Mouse (Mus musculus) monocyte, adult 5-6 weeks (primary cell): ENCODE data around the gene Grid1. TPM values are rescaled to one million over a fixed set of nuclear protein-coding genes. Genes with fewer than 3 reads are reported as not detected.

Experiments used
- ATAC-seq: fragments of 153-309, 156-312 bp; replicated peaks from 2 replicates; pipeline ENCODE4 v1.8.0; 2017; ENCODE audit warnings: mild to moderate bottlenecking; ENCODE audit not compliant: low TSS enrichment, insufficient number of reproducible peaks, severe bottlenecking, poor library complexity, low FRiP score
- total RNA-seq: library from RNA; stranded (forward); fragments of 200-1000, 200-491, 200-594 nt; gene quantifications from 3 replicates; pipeline ENCODE4 v1.2.3, GENCODE M21; 2017

Gene Grid1
- total RNA-seq, 1 experiment from 2014 or later = not detected

GRCm38 (mm10) chr14:35138069-35138468 lies 318.2 kb downstream of the Grid1 start:
- no peak for ATAC-seq

DNA sequence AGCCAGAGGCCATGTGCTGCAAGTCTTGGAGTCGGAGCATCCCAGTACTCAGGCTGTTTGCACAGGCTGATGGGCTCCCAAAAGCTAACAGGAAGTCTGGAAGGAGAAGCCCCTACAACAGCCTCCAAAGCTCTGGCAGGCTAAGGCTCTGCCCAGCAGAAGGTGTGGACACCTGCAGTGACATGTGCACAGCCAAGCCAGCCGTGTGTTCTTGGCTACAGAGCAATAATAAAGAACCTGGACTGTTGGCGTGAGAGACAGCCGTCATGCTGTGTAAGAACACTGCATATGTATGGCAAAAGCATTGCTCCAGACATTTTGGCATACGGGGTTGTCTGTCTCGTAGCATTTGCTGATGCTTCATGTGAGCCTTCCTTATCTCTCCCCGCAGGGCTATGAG lies 319.9 kb downstream of the Grid1 start:
- no peak for ATAC-seq

- ATAC-seq = no peak
Observed at GRCm38 (mm10) chr14:35152450-35152849, 332.5 kb downstream of the Grid1 start.

DNA sequence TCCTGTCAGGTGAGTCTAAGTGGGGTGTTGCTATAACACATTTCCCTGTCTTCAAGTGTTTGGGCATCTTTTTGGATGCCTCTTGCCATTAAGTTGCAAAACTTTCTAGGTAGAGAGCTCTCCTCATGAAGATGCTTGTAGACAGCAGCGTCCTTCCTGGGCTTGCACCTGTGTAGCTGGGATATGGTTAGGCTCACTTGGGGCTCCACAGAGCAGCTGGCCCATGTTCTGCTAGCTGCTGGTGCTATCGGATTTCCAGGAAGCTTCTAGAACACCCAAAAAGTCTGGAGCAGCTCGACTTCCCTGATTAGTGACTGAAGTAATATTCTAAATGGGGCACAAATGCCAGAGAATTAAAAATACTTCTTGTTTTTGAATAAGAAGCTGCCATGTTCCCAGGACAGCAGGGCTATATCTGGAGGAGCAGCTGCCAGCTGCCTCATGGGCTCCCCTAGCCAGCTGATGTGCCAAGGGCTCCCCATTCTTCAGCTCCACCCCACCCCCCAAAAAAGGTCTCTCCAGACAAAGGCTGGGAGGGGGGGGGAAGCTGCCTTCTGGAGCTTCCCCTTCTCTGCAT lies 333.9 kb downstream of the Grid1 start:
- no peak for ATAC-seq

- ATAC-seq = no peak
Observed at GRCm38 (mm10) chr14:35154364-35154763, 334.5 kb downstream of the Grid1 start.

DNA sequence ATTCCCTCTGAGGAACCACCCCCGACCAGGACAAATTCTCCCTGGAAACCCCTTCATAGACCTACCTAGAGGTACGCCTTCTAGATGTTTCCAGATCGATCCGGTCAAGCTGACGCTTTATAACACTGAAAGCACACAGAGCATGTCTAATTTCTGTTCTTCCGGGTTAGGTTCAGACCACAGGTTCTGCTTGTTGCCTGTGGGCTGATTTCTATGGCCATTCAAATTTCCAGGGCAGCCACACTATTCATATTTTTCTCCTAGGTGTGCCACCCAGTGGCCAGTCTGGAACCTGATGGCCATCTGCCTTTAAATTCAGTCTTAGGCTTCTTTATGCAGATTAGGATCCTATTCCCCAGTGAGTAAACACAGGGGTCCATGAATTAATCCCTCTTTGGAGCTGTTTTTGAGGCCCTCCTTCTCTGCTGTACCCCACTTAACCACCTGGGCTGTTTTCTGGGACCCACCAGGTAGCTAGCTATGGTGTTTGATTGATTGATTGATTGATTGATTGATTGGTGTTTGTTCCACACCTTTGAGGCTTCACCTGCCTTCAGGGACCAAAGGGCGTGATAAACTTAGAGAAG lies 337.3 kb downstream of the Grid1 start:
- no peak for ATAC-seq

- no peak for ATAC-seq
Observed at GRCm38 (mm10) chr14:35159296-35159695, 339.4 kb downstream of the Grid1 start.

GRCm38 (mm10) chr14:35167451-35167850 lies 347.5 kb downstream of the Grid1 start:
- ATAC-seq = no peak

DNA sequence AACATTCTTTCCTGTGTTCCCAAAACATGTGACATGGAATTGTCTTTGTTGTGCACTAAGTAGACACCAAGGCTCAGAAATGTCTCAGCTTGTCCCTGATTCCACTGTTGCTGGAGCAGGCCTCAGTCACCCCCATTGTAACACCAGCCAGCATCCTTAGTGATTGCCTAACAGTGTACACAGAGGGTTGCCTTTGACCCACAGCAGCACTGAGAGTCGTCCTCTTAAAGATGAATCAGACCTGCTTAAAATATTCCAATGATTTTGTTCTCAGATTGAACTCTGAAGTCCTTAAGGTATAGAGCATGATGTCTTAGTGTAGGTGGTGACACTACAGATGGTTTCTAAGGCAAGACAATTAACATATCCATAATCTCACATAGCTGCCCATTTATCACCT lies 354.0 kb downstream of the Grid1 start:
- no peak for ATAC-seq

DNA sequence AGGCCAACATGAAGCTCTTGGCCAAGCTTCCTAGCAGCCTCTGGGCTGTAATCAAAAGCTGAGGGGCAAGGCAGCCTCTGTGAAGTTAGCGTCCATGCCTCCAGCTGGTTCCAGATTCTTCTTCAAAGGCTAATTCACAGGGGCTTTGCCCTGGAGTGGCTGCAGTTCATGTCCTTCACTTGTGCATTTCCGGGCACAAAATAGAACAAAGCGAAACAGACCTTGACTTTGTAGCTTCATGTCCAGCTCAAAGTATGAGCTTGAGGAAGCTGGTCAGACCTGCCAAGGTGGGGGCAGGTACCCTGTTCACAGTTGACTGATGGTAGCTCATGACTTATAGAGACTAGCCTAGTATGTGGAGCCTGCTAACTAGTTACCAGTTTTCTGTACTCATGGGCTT lies 356.1 kb downstream of the Grid1 start:
- no peak for ATAC-seq

GRCm38 (mm10) chr14:35179076-35179475 lies 359.2 kb downstream of the Grid1 start:
- no peak for ATAC-seq

DNA sequence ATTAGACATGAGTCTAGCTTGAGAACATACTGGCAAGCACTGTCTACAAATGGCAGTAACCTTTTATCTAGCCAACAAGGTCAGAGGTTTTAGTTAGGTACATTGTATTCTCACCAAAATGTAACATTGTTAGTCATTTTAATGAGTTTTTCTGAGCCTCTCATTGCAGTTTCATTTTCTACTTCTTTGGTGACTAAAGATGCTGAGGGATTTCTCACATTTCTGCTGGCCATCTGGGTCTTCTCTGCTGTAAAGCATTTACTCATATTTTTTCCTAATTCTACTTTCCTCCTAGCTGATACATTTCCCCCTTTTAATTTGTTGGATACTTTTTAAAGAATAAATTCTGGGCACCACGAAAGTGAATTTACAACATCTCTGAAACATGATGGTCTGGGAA lies 365.5 kb downstream of the Grid1 start:
- no peak for ATAC-seq

- no peak for ATAC-seq
Observed at GRCm38 (mm10) chr14:35192256-35192655, 372.3 kb downstream of the Grid1 start.

- no peak for ATAC-seq
Observed at GRCm38 (mm10) chr14:35197371-35197770, 377.5 kb downstream of the Grid1 start.

- ATAC-seq = no peak
Observed at GRCm38 (mm10) chr14:35198447-35198846, 378.5 kb downstream of the Grid1 start.

- no peak for ATAC-seq
Observed at GRCm38 (mm10) chr14:35198899-35199298, 379.0 kb downstream of the Grid1 start.

- ATAC-seq = no peak
Observed at GRCm38 (mm10) chr14:35209444-35209843, 389.5 kb downstream of the Grid1 start.

DNA sequence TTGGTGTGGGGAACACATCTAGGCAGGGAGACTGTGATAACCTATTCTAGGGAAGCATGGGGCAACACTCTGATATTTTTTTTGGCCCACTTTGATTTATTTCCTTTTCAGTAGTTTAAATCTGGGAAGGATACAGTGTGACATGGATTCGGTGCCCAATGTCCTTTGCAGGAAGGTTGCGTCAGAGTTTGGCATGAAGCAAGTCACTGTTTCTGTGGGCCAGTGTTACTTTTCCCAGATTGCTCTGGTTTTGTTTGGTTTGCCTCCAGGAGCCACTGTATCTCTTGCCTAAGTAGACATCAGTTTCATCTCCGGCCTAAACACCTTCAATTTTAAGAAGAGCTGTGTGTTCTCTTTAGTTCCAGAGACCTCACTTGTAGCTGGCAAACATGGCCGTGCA lies 399.1 kb downstream of the Grid1 start:
- ATAC-seq = no peak

DNA sequence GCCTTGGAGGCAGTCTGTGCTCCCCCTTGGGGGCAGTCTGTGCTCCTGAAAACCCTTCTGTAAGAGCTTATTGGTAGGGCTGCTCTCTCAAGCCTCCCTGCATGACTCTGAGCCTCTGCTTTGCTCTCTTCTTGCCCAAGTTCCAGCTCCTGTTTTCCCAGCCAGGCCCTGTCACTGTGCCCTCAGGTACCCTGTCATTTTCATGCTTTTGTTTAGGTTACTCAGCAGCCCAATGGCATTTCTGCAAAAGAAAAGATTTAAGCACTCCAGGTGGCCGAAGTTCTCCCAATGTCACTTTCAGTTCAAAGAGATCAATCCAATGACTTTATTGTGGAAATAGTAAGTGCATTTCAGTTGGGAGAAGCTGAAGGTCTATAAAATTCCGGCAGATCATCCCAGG lies 402.3 kb downstream of the Grid1 start:
- ATAC-seq = no peak

GRCm38 (mm10) chr14:35227581-35227980 lies 407.7 kb downstream of the Grid1 start:
- ATAC-seq = no peak

GRCm38 (mm10) chr14:35231384-35231783 lies 411.5 kb downstream of the Grid1 start:
- ATAC-seq = no peak
